Mouse (Mus musculus): Measurements from ENCODE around the gene Tmed9. TPM values are rescaled to one million over a fixed set of nuclear protein-coding genes. Genes with fewer than 3 reads are reported as not detected.

Tmed9 gene
- total and polyA plus RNA-seq, 3 experiments, result 88.2 to 196 (median 194) TPM

DNA sequence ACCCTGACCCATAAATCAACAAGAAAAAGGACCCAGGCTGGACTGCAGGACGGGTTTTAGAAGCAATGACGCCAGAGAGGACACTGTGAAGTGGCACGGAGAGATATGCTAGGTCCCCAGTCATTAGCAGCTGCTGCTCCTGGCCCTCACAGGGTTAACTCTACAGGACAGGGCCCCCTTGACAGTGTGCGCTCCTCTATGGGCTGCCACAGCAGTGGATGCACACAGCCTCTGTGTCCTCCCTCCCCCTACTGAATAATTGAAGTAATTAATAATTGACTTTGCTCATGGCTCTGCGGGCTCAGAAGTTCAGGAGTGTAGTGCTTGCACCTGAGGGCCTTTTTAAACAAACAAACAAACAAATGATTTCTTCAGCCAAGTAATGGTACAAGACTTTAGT, 39.9 kb downstream of the Tmed9 start:
- in situ Hi-C loops (cut with MboI; ENCODE audit: low pct_ligation_motif_present, low pct_unique_long_range_greater_than_20kb, low sequenced_read_pairs) (no loop called here), dilution Hi-C loops (cut with MboI; ENCODE audit: extremely low pct_ligation_motif_present, extremely low pct_unique_long_range_greater_than_20kb, low sequenced_read_pairs) (no loop called here)
- no peak overlapping the region for H3K27ac ChIP-seq (ENCODE audit: insufficient read depth, low read depth)
- DNase-seq (ENCODE audit: extremely low read depth), result no peak
- no peak overlapping the region for H3K4me3 ChIP-seq (replicated peaks in 1 of 3; ENCODE audit: low read depth in 2 of 3, low read length in 2 of 3, poor library complexity in 1 of 3)
- TF ChIP-seq ZKSCAN1 (IDR thresholded peaks at IDR 0.05; ENCODE audit: borderline replicate concordance, low read depth, low read length) (no peak), JUN (IDR thresholded peaks at IDR 0.05; ENCODE audit: insufficient read depth, low read depth, low read length) (no peak), HCFC1 (IDR thresholded peaks at IDR 0.05; ENCODE audit: low read depth, low read length) (no peak), NELFE (IDR thresholded peaks at IDR 0.05; ENCODE audit: low read depth, low read length) (no peak), POLR2AphosphoS2 (IDR thresholded peaks at IDR 0.05; ENCODE audit: low read depth, low read length) (no peak), POLR2A (IDR thresholded peaks at IDR 0.05; ENCODE audit: low read depth, low read length) (no peak), RAD21 (IDR thresholded peaks at IDR 0.05; ENCODE audit: low read depth, low read length) (no peak), MXI1 (IDR thresholded peaks at IDR 0.05; ENCODE audit: low read depth, low read length) (no peak), GABPA (IDR thresholded peaks at IDR 0.05; ENCODE audit: insufficient replicate concordance, low read depth, low read length) (no peak), E2F4 (IDR thresholded peaks at IDR 0.05; ENCODE audit: insufficient replicate concordance, low read depth, low read length) (no peak)
- H3K9me3 ChIP-seq (replicated peaks; ENCODE audit: low read length), result no peaks in the 10 kb centered on the region
- H3K4me2 ChIP-seq (ENCODE audit: insufficient read depth, low read depth, poor library complexity, severe bottlenecking), result no peak overlapping the region
- no peak overlapping the region for H3K9ac ChIP-seq (ENCODE audit: insufficient read depth, low read depth)
- H3K27me3 ChIP-seq (replicated peaks), result no peaks in the 10 kb centered on the region
- H3K36me3 ChIP-seq (replicated peaks in 1 of 2; ENCODE audit: control insufficient read depth in 1 of 2, insufficient read depth in 1 of 2, low read length in 1 of 2), result peaks cover 14 to 49% of the 10 kb centered on the region in 2 experiments
- no peaks in the 10 kb centered on the region for H3K4me1 ChIP-seq (ENCODE audit: control insufficient read depth in 1 of 2, insufficient read depth in 2 of 2)
- H3K79me2 ChIP-seq (replicated peaks; ENCODE audit: control insufficient read depth, extremely low read depth, insufficient read depth, poor library complexity, severe bottlenecking), result no peaks in the 10 kb centered on the region

DNA sequence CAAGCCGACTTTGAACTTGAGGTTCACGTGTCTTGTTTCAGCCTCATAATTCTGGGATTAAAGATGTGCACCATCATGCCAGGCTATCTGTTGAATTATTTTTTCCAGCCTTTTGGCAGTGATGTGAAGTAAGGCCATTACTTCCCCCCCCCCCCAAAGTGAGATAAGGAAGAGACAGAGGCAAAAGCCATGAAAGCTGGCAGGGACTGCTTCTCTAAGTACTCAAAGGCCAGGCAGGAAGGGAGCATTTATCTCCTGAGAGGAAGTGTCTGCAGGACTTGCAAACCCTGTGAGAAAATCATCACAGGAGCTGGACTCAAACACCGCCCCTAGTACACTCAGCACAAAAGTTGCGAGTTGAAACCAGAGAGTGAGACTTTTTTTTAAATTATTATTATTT, 45.8 kb downstream of the Tmed9 start:
- Histone ChIP-seq H3K9ac (ENCODE audit: insufficient read depth, low read depth) (no peak overlapping the region), H3K27ac (ENCODE audit: insufficient read depth, low read depth) (no peak overlapping the region), H3K4me3 (replicated peaks in 1 of 3; ENCODE audit: low read depth in 2 of 3, low read length in 2 of 3, poor library complexity in 1 of 3) (no peak overlapping the region), H3K9me3 (replicated peaks; ENCODE audit: low read length) (no peaks in the 10 kb centered on the region), H3K27me3 (replicated peaks) (no peaks in the 10 kb centered on the region), H3K36me3 (replicated peaks in 1 of 2; ENCODE audit: control insufficient read depth in 1 of 2, insufficient read depth in 1 of 2, low read length in 1 of 2) (peaks cover 0 to 6% of the 10 kb centered on the region in 2 experiments), H3K4me1 (ENCODE audit: control insufficient read depth in 1 of 2, insufficient read depth in 2 of 2) (peaks cover 4 to 15% of the 10 kb centered on the region in 2 experiments; a peak in 3 of 4 replicates), H3K79me2 (replicated peaks; ENCODE audit: control insufficient read depth, extremely low read depth, insufficient read depth, poor library complexity, severe bottlenecking) (peaks cover 12% of the 10 kb centered on the region), H3K4me2 (ENCODE audit: insufficient read depth, low read depth, poor library complexity, severe bottlenecking) (no peak overlapping the region)
- no peak for DNase-seq (ENCODE audit: extremely low read depth)
- in situ Hi-C loops (cut with MboI; ENCODE audit: low pct_ligation_motif_present, low pct_unique_long_range_greater_than_20kb, low sequenced_read_pairs) (no loop called here), dilution Hi-C loops (cut with MboI; ENCODE audit: extremely low pct_ligation_motif_present, extremely low pct_unique_long_range_greater_than_20kb, low sequenced_read_pairs) (no loop called here)
- TF ChIP-seq NRF1 (IDR thresholded peaks at IDR 0.05; ENCODE audit: low read depth, low read length), result no peak
- TF ChIP-seq BHLHE40 (IDR thresholded peaks at IDR 0.05; ENCODE audit: low read depth, low read length), result no peak
- no peak for TF ChIP-seq POLR2AphosphoS2 (IDR thresholded peaks at IDR 0.05; ENCODE audit: low read depth, low read length)
- no peak for TF ChIP-seq POLR2A (IDR thresholded peaks at IDR 0.05; ENCODE audit: low read depth, low read length)
- no peak for TF ChIP-seq JUND (conservative IDR thresholded peaks at IDR 0.05; ENCODE audit: low read depth, low read length)
- no peak for TF ChIP-seq ELF1 (IDR thresholded peaks at IDR 0.05; ENCODE audit: low read depth, low read length)
- TF ChIP-seq USF2 (conservative IDR thresholded peaks at IDR 0.05; ENCODE audit: low read depth, low read length), result no peak
- no peak for TF ChIP-seq MAX (IDR thresholded peaks at IDR 0.05; ENCODE audit: low read length)
- no peak for TF ChIP-seq NELFE (IDR thresholded peaks at IDR 0.05; ENCODE audit: low read depth, low read length)
- no peak for TF ChIP-seq TBP (conservative IDR thresholded peaks at IDR 0.05; ENCODE audit: low read depth, low read length)
- TF ChIP-seq HCFC1 (IDR thresholded peaks at IDR 0.05; ENCODE audit: low read depth, low read length), result no peak
- TF ChIP-seq MYC (IDR thresholded peaks at IDR 0.05; ENCODE audit: low read depth, low read length), result no peak

Data from CH12.LX (cell line).